Mouse (Mus musculus): Measurements from ENCODE around the gene Olfr235. TPM values are rescaled to one million over a fixed set of nuclear protein-coding genes. Genes with fewer than 3 reads are reported as not detected.

The Olfr235 gene
- polyA plus RNA-seq (2015; fragmentation: Illumina TruSeq; extraction: RNeasy Lipid Tissue Mini Kit (QIAGEN cat#74804); ENCODE audit: low read depth, low replicate concordance) = not detected

DNA sequence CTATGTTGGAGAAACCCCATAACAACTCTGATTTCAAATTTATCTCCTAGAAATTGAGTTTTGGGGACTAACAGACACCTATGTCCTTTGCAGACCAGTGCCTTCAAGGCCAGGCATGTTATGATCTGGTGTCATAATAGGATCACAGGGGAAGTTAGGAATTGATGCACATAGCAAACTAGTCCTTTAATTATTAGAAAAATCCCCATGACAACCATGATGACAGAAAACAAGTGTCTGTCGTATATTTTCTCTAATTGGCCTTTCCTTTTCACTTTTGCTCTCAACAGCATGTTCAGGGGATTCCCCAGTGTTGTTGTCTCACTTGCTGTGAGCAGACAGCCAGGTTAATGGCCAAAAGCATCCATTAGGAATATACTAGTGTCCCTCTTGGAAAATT, at the start of gene Olfr235:
TSS of gene Olfr235 (plus strand) at position 301 of the 400 bp plus-strand sequence.

DNA sequence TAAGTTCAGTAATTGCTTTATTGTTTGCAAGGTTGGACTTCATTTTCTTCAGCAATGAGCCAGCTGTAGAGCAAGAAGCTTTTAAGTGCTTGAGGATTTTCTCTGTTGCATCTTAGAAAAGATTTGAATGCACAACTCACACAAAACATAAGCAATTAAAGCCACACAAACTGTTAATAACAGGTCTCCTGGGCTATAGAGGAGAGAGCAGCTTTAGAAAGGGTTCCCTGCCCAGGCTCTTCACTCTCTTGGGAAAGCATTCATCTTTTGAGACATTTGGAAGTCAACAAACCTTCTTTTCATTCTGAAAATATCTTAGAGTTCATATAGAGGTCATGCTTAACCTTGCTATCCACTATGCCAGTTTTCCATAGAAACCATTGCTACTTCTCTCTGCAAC, 28.3 kb upstream of the Olfr235 start, which contains the start of gene Olfr1432:
TSS of gene Olfr1432 (minus strand) at position 101 of the 400 bp plus-strand sequence.

DNA sequence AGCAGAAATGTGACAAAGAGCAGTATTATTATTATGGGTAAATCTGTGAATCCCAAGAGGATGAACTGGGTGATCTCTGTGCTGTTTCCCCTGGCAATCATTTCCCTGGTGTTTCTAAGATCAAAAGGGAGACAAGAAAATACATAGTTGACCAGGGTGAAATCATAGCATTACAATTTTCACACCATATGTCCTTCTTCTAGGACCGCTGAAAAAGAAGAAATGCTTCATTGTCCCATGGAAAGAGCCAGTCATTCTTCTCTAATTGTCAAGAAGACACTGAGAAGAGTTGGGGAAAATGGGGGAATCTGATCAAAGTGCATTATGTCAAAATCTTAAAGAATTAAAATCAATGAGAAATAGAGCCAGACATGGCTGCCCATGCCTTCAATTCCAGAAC, 19.3 kb upstream of the Olfr235 start, which contains the start of gene Olfr262:
TSS of gene Olfr262 (minus strand) at position 101 of the 400 bp plus-strand sequence.

GRCm38 (mm10) chr19:12279554-12279953, 18.7 kb downstream of the Olfr235 start, which contains the start of gene Olfr1434:
Olfr1434 (plus strand) TSS chr19:12279854.

GRCm38 (mm10) chr19:12299030-12299429, 38.2 kb downstream of the Olfr235 start, which contains the start of gene Olfr1436:
Olfr1436 (minus strand) TSS chr19:12299130.

Other genes with a start within 250 kb of the Olfr235 start
- gene Olfr1423, start 219.7 kb upstream of the Olfr235 start, polyA plus RNA-seq (2015; fragmentation: Illumina TruSeq; extraction: RNeasy Lipid Tissue Mini Kit (QIAGEN cat#74804); ENCODE audit: low read depth, low replicate concordance) = not detected
- gene Olfr1424, start 198.3 kb upstream of the Olfr235 start, polyA plus RNA-seq (2015; fragmentation: Illumina TruSeq; extraction: RNeasy Lipid Tissue Mini Kit (QIAGEN cat#74804); ENCODE audit: low read depth, low replicate concordance) = not detected
- gene Olfr1425, start 183.3 kb upstream of the Olfr235 start, polyA plus RNA-seq (2015; fragmentation: Illumina TruSeq; extraction: RNeasy Lipid Tissue Mini Kit (QIAGEN cat#74804); ENCODE audit: low read depth, low replicate concordance) = not detected
- not detected for gene Olfr1426, start 169.0 kb upstream of the Olfr235 start, polyA plus RNA-seq (2015; fragmentation: Illumina TruSeq; extraction: RNeasy Lipid Tissue Mini Kit (QIAGEN cat#74804); ENCODE audit: low read depth, low replicate concordance)
- gene Olfr1427, start 157.7 kb upstream of the Olfr235 start, polyA plus RNA-seq (2015; fragmentation: Illumina TruSeq; extraction: RNeasy Lipid Tissue Mini Kit (QIAGEN cat#74804); ENCODE audit: low read depth, low replicate concordance) = not detected
- gene Olfr1428, start 145.1 kb upstream of the Olfr235 start, polyA plus RNA-seq (2015; fragmentation: Illumina TruSeq; extraction: RNeasy Lipid Tissue Mini Kit (QIAGEN cat#74804); ENCODE audit: low read depth, low replicate concordance) = not detected
- not detected for gene Olfr76, start 137.8 kb upstream of the Olfr235 start, polyA plus RNA-seq (2015; fragmentation: Illumina TruSeq; extraction: RNeasy Lipid Tissue Mini Kit (QIAGEN cat#74804); ENCODE audit: low read depth, low replicate concordance)
- gene Olfr1555-ps1, start 90.9 kb upstream of the Olfr235 start, polyA plus RNA-seq (2015; fragmentation: Illumina TruSeq; extraction: RNeasy Lipid Tissue Mini Kit (QIAGEN cat#74804); ENCODE audit: low read depth, low replicate concordance) = not detected
- not detected for gene Olfr1431, start 60.4 kb upstream of the Olfr235 start, polyA plus RNA-seq (2015; fragmentation: Illumina TruSeq; extraction: RNeasy Lipid Tissue Mini Kit (QIAGEN cat#74804); ENCODE audit: low read depth, low replicate concordance)
- gene Olfr1432, start 28.4 kb upstream of the Olfr235 start, polyA plus RNA-seq (2015; fragmentation: Illumina TruSeq; extraction: RNeasy Lipid Tissue Mini Kit (QIAGEN cat#74804); ENCODE audit: low read depth, low replicate concordance) = not detected
- gene Olfr262, start 19.4 kb upstream of the Olfr235 start, polyA plus RNA-seq (2015; fragmentation: Illumina TruSeq; extraction: RNeasy Lipid Tissue Mini Kit (QIAGEN cat#74804); ENCODE audit: low read depth, low replicate concordance) = not detected
- gene Olfr1434, start 18.8 kb downstream of the Olfr235 start, polyA plus RNA-seq (2015; fragmentation: Illumina TruSeq; extraction: RNeasy Lipid Tissue Mini Kit (QIAGEN cat#74804); ENCODE audit: low read depth, low replicate concordance) = not detected
- not detected for gene Olfr1436, start 38.1 kb downstream of the Olfr235 start, polyA plus RNA-seq (2015; fragmentation: Illumina TruSeq; extraction: RNeasy Lipid Tissue Mini Kit (QIAGEN cat#74804); ENCODE audit: low read depth, low replicate concordance)
- not detected for gene Olfr1437, start 64.1 kb downstream of the Olfr235 start, polyA plus RNA-seq (2015; fragmentation: Illumina TruSeq; extraction: RNeasy Lipid Tissue Mini Kit (QIAGEN cat#74804); ENCODE audit: low read depth, low replicate concordance)
- gene Olfr1438-ps1, start 74.9 kb downstream of the Olfr235 start, polyA plus RNA-seq (2015; fragmentation: Illumina TruSeq; extraction: RNeasy Lipid Tissue Mini Kit (QIAGEN cat#74804); ENCODE audit: low read depth, low replicate concordance) = not detected
- not detected for gene Olfr1440, start 126.2 kb downstream of the Olfr235 start, polyA plus RNA-seq (2015; fragmentation: Illumina TruSeq; extraction: RNeasy Lipid Tissue Mini Kit (QIAGEN cat#74804); ENCODE audit: low read depth, low replicate concordance)
- not detected for gene Olfr1441, start 156.4 kb downstream of the Olfr235 start, polyA plus RNA-seq (2015; fragmentation: Illumina TruSeq; extraction: RNeasy Lipid Tissue Mini Kit (QIAGEN cat#74804); ENCODE audit: low read depth, low replicate concordance)
- not detected for gene Pfpl, start 166.9 kb downstream of the Olfr235 start, polyA plus RNA-seq (2015; fragmentation: Illumina TruSeq; extraction: RNeasy Lipid Tissue Mini Kit (QIAGEN cat#74804); ENCODE audit: low read depth, low replicate concordance)
- 18.2 TPM for gene Mpeg1, start 199.7 kb downstream of the Olfr235 start, polyA plus RNA-seq (2015; fragmentation: Illumina TruSeq; extraction: RNeasy Lipid Tissue Mini Kit (QIAGEN cat#74804); ENCODE audit: low read depth, low replicate concordance)
- gene Dtx4, start 240.4 kb downstream of the Olfr235 start, polyA plus RNA-seq (2015; fragmentation: Illumina TruSeq; extraction: RNeasy Lipid Tissue Mini Kit (QIAGEN cat#74804); ENCODE audit: low read depth, low replicate concordance) = 21.8 TPM

Measured in brain, adult 10 weeks (tissue).